Mouse (Mus musculus) spleen, postnatal 14 days (tissue): ENCODE measurements at regions not wholly inside any gene's neighbourhood (a gene's known extent, or its start where the extent isn't known, plus 50 kb on each side); places are given as distances from the start of the nearest gene placed in this dataset.

Source experiments
- DNase-seq, 2 experiments: peaks; one replicate each; pipeline ENCODE4 v3.0.0; 2021 to 2022; ENCODE audit warnings: low spot score in 2 of 2

DNA sequence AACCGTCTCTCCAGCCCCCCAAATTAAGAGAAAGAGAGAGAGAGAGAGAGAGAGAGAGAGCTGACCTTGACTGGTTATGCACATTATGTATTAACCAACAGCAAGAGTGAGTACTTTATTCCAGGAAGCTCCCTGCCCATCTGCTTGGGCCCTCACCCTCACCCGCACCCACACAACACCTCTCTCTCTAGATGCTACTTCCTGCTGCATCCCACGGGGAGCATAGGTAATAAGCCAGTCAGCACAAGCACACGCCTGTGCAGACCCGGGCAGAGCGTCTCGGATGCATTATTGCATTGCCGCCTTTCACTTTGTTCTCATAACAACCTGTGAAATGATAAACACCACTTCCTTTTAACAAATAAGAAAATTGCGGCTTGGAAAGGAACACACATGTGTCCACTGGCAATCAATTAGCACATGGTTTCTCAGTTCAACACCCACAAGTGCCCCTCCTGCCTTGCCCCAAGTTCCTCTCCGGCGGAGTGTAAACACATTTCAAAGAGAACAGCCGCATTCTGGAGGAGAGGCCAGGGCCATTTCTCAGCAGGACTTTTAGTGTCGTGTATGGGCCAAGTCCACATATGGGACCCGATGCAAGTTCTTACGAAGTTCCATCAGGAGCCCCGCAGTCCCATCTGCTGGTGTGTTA lies 211.7 kb downstream of the Setd4 start:
- no peak for DNase-seq

DNA sequence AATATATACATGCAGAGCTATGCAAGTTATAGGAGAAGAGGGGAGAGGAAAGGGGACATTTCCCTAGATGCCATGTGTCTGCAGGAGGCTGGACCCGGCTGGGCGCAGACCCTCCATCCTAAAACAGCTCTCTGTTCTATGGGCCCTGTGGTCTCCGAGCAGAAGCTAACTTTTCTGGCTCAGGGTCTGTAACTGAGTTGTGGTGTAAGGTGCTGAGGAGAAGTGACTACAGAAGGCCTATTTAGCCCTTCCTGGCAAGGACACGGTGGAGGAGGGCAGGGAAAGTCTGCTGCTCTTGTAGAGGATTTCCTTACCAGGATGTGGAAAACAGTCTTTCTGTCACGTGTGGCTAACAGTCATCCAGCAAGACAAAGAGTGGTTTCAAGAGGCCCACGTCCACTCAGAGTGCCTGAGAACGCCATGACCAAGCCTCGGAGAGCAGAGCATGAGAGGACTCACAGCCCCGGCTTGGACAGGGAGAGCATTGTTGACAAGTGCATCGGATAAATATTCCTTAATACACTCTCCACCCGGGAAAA lies 216.2 kb downstream of the Setd4 start:
- DNase-seq: no peak

DNA sequence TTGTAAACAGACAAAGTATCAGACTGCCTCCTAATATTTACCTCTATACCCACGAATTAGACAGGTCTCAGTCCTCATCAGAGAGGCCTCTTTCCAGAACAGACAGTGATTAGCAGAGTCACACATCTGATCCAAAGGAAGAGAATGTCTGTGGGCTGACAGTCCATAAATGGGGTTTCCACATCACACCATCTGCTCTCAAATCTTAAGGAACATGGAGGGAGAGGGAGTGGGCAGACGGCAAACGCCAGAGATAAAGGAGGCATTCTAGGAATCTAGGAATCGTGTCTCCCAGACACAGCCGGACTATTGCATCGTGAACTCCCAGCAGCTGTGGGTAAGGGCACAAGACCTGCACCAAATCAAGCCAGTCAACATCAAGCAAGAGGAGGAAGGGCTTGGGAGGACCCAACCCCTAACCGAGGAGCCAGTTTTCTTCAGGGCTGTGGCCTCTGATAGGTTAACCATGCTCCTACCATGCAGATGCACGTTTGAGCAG lies 219.8 kb downstream of the Setd4 start:
- no peak for DNase-seq

DNA sequence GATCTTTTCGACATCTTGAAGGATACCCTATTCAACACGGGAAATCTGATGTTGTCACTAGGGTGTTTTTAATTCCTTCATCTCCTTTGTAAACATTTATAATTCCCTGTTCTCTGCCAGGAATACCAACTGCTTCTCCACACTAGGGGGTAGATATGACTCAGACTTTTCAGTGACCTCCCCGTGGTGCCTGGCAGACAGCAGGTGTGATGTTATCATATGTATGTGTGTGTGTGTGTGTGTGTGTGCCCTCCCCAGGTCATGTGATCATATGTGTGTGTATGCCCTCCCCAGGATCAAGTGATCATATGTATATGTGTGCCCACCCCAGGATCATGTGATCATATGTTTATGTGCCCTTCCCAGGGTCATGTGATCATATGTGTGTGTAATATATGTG lies 220.9 kb downstream of the Setd4 start:
- no peak for DNase-seq

DNA sequence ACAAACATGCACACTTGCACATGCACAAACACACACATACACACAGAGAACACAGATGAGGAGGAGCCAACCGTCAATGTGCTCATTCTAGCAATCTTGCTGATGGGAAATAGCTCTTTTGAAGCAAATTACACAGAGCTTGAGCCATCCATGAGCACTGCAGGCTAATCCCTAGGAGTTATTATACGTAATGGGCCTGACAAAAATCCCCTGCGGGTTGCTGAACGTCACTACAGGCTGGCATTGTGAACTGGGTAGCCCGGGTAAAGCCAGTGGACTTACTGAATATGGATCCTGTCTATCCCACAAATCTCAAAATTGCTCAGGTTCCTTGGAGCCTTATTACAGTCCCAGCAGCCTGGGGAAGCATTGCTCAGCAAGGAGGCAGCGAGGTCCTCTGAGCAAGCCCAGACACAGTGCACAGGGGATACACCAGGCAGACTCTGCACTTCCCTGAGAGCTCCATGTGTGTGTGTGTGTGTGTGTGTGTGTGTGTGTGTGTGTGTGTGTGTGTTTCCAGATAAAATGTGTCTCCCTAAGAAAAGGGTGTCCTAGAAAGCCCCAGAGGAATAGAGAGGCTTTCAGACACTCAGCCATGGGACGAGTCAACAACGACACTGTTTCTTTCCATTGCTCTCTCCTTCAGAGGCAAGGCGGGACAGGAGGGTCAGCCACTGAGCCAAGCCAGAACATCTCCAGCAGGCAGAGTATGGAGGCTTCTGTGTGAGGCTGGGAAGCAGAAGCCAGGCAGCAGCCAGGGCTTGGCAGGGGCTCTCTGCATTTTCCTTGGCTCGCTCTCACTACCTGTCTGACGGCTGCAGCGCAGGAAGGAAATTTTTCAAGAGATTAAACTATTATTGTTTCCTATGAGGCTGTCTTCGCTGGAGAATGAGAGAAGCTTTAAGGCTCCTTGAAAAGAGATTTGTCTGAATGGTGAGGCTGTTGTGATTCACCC lies 222.9 kb downstream of the Setd4 start:
- no peak for DNase-seq

DNA sequence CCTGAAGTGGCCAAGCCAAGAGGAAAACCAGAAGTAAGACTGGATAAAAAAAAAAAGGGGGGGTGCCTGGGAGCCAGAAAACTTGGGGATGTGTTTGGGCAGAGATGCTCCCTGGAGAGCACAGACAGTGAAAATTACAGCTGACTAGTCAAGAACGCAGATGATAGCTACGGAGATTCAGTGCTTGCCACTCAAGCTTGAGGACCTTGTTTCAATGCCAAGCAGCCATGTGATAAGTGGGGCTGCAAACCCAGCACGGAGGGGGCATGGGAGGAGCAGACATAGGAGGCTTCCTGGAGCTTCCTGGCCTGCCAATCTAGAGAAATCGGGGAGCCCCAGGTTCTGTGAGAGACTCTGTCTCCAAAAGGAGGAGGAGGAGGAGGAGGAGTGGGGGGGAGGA lies 223.7 kb downstream of the Setd4 start:
- DNase-seq: no peak

DNA sequence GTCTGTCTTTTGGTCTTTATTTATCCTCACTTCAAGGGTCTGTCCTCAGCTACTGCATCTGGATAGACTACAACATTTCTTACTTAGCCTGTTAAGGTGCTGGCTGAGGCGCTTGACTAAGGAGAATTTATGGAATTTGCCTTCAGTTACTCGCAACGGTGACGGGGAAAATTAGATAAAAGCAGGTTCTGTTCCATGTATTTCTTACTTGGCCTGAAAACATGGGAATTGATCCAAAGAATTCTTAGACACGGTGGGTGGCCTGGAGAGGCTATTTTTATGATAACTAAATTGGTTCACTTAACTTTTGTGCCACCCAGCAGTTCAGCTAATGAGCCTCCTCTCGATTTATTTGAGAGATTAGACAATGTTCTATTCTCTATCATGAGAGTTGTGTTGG lies 224.3 kb downstream of the Setd4 start:
- no peak for DNase-seq

DNA sequence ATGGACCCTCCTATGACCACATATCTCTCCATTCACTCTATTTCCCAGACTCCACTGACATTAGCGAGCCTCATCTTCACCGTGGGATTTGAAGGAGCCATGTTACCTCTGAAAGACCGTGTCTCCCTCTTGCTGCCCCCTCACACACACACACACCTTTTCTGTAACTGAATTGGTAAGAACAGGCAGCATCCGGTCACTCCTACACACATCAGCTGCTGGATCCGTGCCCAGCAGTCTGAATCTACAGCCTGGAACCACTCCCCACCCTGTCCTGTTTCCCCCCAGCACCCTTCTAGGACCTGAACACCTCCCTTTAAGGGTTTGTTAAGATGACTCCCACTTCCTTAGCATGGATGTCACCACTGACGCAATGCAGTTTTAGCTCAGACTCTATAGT lies 229.2 kb downstream of the Setd4 start:
- DNase-seq: no peak

DNA sequence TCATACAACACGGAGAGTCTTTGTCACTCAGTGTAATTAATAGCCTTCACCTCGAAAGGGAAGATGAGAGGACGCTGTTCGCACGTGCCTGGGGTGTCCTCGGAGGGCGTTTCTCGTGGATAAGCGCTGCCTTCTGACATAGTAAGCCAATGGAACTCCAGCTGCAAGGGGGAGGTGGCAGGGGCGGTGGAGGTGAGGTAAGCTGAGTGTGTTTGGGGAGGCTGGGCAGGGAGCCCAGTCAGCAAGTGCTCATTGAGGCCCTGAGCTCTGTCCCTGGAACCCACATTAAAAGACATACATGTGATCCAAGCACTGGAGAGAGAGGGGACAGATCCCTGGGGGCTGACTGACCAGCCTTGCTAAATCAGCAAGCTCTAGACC lies 234.1 kb downstream of the Setd4 start:
- no peak for DNase-seq

DNA sequence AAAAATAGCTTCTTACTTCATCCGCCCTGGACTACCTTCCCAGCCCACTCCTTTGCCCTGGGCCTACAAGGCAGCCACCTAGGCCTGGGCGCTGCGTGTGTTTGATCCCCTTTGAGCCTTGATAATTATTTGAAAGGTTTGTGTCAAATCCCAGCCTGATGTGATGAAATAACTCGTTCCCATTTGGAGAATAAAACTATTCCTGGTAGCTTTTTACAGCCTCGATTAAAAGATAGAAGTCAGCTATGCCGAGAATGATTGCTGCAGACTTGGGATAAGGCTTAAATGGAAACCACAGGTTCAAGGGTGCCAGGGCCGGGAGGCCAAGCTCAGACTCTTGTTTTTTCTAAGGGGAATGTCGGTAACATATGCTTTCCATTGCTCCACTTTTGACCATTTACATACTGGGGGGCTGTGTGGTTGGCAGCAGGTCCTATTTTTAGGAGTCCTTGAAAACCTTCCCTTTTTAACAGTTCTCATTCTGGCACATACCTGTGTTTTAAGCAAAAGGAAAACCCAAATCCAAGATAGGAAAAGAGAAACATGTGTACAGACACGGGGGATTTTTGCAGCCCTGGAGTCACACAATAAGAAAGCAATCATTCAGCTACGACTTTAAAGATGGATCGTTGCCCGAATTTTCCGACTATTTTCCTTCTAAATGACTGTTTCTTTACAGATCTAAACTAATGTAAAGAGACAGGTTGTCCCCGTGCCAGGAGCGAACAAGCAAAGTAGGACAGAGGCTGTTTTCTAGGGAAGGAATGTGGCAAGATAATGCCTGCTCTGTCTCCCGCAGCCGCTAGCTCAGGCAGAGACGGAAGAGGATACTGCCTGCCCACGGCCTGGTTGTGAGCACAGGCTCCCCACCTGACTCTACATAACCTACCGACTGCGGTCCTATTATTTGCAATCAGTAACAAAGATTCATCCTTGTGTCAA lies 234.8 kb downstream of the Setd4 start:
- DNase-seq: no peak

DNA sequence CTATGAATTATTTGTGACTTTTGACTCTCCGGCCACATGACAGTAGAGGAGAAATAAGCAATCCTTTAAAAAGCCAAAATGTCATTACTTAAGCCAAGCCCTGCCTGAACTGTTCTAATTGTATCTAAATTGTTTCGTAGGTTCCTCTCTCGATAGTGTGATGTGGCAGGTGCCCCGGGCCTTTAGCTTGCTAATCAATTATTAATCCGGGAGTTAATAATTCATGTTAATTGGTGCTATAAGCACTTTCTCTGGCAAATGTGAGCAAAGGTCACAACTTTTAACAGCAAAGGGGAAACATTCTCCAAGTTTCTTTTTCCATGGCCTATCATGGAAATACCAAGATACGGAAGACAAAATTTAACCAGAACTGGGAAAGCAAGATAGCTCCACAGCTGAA lies 235.9 kb downstream of the Setd4 start:
- DNase-seq: no peak

DNA sequence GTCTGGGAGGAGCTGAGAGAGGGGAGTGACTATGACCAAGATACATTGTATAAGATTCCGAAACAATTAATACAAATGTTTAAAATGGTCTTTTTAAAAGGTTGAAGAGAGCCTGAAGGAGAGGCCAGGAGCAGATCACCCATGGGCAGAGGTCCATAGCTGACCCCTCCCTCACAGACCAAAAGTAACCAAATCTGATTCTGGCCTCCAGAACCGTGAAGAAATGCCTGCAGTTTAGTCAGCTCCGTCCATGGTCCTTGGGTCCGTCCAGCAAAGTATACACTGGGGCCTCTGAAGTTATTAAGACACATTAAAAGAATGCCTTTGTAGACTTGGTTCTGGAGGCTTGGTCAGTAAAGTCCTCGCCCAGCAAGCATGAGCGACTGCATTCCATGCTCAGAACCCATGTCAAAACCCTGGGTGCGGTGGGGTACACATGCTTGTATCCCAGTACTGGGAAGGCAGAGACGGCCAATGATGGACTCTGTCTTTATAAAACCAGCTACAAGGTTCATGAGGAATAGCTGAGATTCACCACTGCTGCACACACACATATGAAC lies 236.5 kb downstream of the Setd4 start:
- DNase-seq: no peak

DNA sequence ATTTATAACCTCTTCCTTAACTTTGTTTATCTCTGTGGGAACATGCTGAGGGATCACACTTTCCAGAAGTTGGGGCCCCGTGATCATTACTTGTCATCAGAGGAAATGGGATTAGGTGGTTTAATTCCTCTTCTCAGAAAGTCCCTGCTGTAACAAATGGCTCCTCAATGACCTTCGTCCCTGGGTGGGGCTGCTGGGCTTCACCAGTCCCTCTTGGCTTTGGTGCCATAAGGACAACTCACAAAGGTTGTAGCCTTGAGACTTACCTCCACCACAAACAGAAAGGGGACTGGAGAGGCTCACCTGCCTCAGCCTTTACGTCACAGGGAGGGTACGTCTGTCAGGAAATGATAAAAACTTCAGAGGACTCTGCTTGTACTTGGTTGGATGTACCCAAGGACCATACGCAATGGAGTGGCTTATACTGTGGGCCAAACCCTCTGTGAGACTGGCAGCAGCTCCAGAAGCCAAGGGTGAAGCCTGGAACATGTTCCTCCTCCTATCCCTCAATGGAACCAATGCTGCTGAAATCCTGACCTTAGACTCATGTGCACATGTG lies 237.4 kb downstream of the Setd4 start:
- DNase-seq: no peak

DNA sequence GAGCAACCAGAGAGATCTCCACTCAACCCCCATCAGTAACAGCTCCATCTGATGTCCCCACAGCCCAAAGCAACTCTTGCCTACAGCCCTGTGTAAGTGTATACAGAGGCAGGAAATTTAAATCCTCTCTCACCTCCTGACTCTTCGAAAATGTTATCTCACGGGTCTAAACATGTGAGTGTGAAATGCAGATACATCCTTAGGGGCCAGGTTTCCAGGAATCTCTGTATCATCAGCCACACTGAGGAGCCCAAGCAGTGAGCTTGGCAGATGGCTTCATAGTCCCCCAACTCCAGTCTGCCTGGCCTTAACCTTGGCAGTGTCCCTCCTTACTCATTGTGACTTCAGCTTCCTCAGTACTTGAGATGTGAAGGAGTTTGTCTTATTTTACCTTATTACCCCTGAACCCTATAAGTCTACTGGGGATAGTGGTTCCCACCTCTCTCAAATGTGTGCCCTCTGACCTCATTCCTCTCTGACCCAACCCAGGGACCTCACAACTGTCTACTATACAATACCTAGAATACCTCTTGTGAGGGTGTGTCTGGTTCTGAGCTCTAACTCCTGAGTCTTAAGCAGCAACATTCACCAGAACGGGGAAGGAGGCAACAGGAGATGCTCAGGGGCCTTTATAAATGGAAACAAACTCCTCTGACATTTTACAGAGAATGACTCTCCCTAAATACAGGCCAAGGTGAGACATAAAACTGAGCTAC lies 238.5 kb downstream of the Setd4 start:
- DNase-seq: no peak

DNA sequence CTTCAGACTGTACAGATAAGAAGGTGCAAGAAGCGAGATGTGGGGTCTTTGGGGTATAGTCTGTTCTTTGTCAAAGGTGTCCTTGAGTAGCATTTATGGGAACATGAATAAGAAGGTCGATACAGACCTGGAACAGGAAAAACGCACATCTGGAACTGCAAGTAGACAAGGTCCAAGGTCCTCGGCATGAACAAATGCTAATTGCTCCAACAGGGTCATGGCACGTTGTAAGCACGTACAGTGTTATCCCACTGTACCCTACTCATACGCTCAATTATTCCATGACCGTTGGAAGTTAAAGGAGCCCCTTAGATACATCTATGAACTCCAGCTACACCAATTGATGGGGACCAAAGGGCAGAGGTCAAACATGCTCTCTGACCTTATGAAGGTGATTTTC lies 244.1 kb downstream of the Setd4 start:
- DNase-seq: no peak

DNA sequence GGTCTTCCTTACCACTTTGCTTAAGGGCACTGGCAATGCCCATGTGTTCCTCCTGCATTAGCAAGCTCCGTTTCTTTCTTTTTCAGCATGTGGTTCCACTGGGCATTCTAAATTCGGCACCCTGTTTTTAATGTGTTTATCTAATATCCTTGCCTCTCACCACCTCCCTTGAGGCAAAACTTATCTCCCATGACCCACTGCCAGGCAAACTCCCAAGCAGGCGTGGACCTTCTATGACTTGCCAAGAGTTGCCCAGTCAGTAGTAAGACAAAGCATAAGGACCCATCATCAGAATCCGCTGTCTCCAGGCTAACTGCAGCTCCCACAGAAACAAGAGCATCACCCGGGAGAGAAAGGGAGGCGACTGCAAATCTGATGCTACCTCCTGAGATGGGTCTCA lies 245.2 kb downstream of the Setd4 start:
- no peak for DNase-seq

DNA sequence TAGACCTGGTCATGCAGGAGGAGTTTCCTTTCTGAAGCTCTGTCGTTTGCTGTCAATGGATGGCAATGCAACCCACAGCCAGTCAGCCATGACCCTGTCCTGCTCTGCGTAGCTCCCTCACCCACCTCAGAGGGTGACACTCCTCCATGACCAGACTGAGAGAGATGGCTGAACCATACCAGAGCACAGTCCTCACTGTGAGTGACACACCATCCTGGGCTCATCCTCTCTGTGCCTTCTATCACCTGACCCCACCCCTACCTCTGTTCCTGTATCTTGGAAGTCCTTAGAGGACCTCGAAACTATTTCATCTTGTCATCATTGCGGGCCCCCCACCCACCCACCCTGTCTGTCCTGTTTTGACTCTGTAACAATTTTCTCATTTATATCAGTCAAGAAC lies 245.7 kb downstream of the Setd4 start:
- no peak for DNase-seq

DNA sequence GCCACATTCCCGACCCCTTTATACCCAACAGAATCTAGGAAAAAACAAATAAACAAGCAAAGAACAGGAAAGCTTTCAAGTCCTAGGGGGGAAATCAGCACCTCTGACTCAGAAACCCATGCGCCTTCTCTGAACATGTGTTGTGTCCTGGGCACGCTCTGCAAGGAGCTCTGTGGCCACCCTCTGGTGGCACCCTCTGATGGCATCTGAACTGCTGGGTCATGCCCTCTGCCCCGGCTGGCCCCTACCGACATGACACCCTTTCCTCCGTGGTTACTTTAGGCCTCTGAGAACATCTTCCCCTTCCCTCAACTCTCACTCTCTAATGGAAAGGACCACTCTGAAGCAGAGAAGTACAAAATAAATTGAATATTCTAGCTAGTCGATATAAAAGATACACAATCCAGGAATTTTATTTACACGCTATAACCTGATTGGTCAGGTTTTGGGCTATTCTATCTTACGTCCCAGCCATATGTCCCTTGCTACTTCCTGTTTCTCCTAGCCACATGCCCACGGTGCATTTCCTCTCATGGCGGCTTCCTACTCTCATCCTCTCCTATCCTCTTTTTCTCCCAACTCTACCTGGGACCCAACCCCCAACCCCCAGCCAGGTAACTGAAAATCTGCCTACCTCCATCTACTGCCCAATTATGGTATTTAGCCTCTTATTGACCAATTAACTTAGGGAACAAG lies 248.5 kb downstream of the Setd4 start:
- DNase-seq: no peak

DNA sequence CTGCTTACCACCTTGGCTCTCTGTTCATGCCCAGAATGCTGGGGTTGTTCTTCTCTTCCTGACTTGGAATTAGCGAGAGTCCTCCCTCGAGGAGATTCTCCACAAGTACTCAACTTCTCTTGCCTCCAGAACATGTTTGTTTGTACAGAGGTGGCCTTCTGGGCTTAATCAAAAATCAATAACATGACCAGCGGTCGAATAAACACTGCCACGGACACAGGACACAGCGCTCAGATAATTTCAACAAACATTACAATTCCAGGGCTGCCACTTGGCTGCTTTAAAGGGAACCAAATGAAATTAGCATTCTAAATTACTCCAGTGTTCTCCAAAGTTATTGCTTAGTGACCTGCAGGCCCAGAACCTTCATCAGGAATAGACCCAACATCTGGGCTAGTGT lies 249.9 kb downstream of the Setd4 start:
- no peak for DNase-seq

DNA sequence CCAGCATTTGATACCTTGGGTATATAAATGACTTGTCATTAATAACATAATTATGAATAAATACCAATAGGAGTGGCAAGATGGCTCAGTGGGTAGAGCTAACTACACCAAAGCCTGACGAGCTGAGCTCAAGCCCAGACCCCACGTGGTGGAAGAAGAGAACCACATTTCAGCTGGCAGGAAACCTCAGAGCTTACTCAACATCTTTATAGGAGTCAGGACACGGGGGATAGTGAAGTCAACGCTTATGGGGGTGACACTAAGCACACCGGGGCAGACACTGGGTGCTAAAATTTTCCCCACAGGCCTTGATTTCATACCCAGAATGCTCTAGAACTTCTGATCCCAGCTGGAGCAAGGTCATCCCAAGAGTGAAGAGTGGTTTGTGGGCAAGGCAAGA lies 259.3 kb downstream of the Setd4 start:
- DNase-seq: no peak
